Comparison of ENCODE assay signal across 23 mouse cellular contexts in the genomic region with DNA sequence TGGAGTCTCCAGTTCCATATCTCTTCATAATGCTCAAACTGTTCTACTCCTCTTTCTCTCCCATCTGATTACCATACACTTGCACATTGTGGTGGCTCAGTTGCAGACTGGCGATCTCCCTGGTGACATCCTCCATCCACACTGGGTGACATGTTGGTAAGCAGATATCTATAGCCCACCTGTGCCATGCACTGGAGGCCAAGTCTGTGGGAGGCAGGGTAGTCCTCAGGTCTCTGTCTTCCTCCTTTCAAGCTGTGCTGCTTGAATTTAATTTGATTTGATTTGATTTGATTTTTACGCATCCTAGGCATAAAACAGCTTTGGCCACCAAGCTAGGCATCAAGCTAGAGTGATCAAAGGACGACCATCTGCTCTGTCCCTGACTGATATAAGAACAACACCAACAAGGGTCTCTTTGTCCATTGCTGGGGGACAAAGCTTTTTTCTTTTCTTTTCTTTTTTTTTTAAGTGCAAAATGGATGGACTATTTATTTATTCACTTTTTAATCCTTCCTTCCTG. TPM values are rescaled to one million over a fixed set of nuclear protein-coding genes. Genes with fewer than 3 reads are reported as not detected.
"Had no signal": no experiment of that assay in that cellular context is flagged by ENCODE, and none has a peak within 500 bp of the region (broad histone marks: within the 10 kb centered on the region; RNA-seq: fewer than 3 reads in every experiment).

No protein-coding gene starts in this region.

- H3K9ac ChIP-seq: limb, embryonic 12.5 days; limb, embryonic 15.5 days; liver, embryonic 14.5 days; liver, postnatal 0 days; lung, embryonic 14.5 days; midbrain, embryonic 13.5 days; neural tube, embryonic 13.5 days; stomach, embryonic 15.5 days had no signal

- H3K27ac ChIP-seq: kidney, postnatal 0 days; layer of hippocampus, adult 2 months; limb, embryonic 12.5 days; limb, embryonic 15.5 days; liver, embryonic 14.5 days; macrophage; midbrain, embryonic 13.5 days; neural tube, embryonic 13.5 days; stomach, embryonic 15.5 days had no signal

- H3K4me3 ChIP-seq: layer of hippocampus, adult 2 months; limb, embryonic 12.5 days; limb, embryonic 15.5 days; midbrain, embryonic 13.5 days; myocyte; neural tube, embryonic 13.5 days; stomach, embryonic 15.5 days had no signal

- H3K4me1 ChIP-seq: midbrain, embryonic 13.5 days; stomach, embryonic 15.5 days had no signal

- H3K4me2 ChIP-seq: limb, embryonic 12.5 days; limb, embryonic 15.5 days; liver, embryonic 11.5 days; lung, embryonic 14.5 days; midbrain, embryonic 13.5 days; neural tube, embryonic 13.5 days; stomach, embryonic 15.5 days had no signal

- ATAC-seq: liver, postnatal 0 days; lung, postnatal 0 days; midbrain, embryonic 13.5 days had no signal

- H3K9me3 ChIP-seq: limb, embryonic 12.5 days; limb, embryonic 15.5 days; midbrain, embryonic 13.5 days; neural tube, embryonic 13.5 days; stomach, embryonic 15.5 days had no signal

- DNase-seq: kidney, postnatal 25 days; layer of hippocampus, adult 9-11 months; liver, postnatal 0 days; lung, embryonic 14.5 days; retina, postnatal 1 day; right cerebral cortex, postnatal 25 days; spleen, adult 18-20 months; thymus, postnatal 25 days had no signal

- H3K36me3 ChIP-seq: limb, embryonic 12.5 days; limb, embryonic 15.5 days; midbrain, embryonic 13.5 days; neural tube, embryonic 13.5 days; stomach, embryonic 15.5 days had no signal

- H3K27me3 ChIP-seq: limb, embryonic 12.5 days; limb, embryonic 15.5 days; midbrain, embryonic 13.5 days; neural tube, embryonic 13.5 days; stomach, embryonic 15.5 days had no signal

RNA-seq across cellular contexts. Expression of gene Lrrc55, which starts 30.9 kb away (rescaled TPM):
- total RNA-seq: megakaryocyte, adult 5-6 weeks; monocyte, adult 5-6 weeks; neutrophil, adult 5-6 weeks had no signal
- polyA plus RNA-seq: macrophage had no signal
